Mouse (Mus musculus): ENCODE data around the gene Hoxb2. TPM values are rescaled to one million over a fixed set of nuclear protein-coding genes. Genes with fewer than 3 reads are reported as not detected.
A peak's percentile ranks its signal among the peaks of the same experiment; 100 is the strongest.

The Hoxb2 gene
- polyA plus RNA-seq, 1 experiment from 2014 or later, result 32.9 TPM

GRCm38 (mm10) chr11:96340698-96341365, 9.5 kb upstream of the Hoxb2 start:
- ATAC-seq (ENCODE audit: low FRiP score, low read depth), result peak; percentile 61
- Histone ChIP-seq H3K4me1 (replicated peaks) (peaks cover 56% of the 10 kb centered on the region), H3K9ac (peak overlapping the region; percentile 60)

GRCm38 (mm10) chr11:96341701-96342575, 8.4 kb upstream of the Hoxb2 start:
- peak overlapping the region; percentile 59 for H3K4me2 ChIP-seq
- peak overlapping the region; percentile 63 for H3K9ac ChIP-seq
- no peaks in the 10 kb centered on the region for H3K36me3 ChIP-seq
- peak overlapping the region; percentile 43 for H3K4me3 ChIP-seq
- H3K27ac ChIP-seq (replicated peaks), result peak overlapping the region; percentile 96
- H3K27me3 ChIP-seq, result peaks cover 34% of the 10 kb centered on the region
- H3K9me3 ChIP-seq, result no peaks in the 10 kb centered on the region
- WGBS, result under 1% methylated on average over 40 of the region's 40 CpGs
- H3K4me1 ChIP-seq (replicated peaks), result peaks cover 58% of the 10 kb centered on the region
- no peak for ATAC-seq (ENCODE audit: low FRiP score, low read depth)

More at GRCm38 (mm10) chr11:96340698-96341365, 9.5 kb upstream of the Hoxb2 start:
- no peaks in the 10 kb centered on the region for H3K36me3 ChIP-seq
- under 1% methylated on average over 29 of the region's 36 CpGs for WGBS
- H3K4me2 ChIP-seq, result peak overlapping the region; percentile 59
- H3K27ac ChIP-seq (replicated peaks), result peak overlapping the region; percentile 96
- peak overlapping the region; percentile 43 for H3K4me3 ChIP-seq
- H3K9me3 ChIP-seq, result no peaks in the 10 kb centered on the region
- H3K27me3 ChIP-seq, result peaks cover 37% of the 10 kb centered on the region

GRCm38 (mm10) chr11:96342576-96342930, 7.8 kb upstream of the Hoxb2 start:
- no peaks in the 10 kb centered on the region for H3K36me3 ChIP-seq
- peak overlapping the region; percentile 43 for H3K4me3 ChIP-seq
- H3K4me1 ChIP-seq (replicated peaks), result peaks cover 61% of the 10 kb centered on the region
- 4% methylated on average over 4 of the region's 4 CpGs for WGBS
- H3K27me3 ChIP-seq, result peaks cover 29% of the 10 kb centered on the region
- peak overlapping the region; percentile 59 for H3K4me2 ChIP-seq
- H3K27ac ChIP-seq (replicated peaks), result peak overlapping the region; percentile 96
- no peak for ATAC-seq (ENCODE audit: low FRiP score, low read depth)
- no peaks in the 10 kb centered on the region for H3K9me3 ChIP-seq
- peak overlapping the region; percentile 63 for H3K9ac ChIP-seq

- Histone ChIP-seq H3K4me3 (peak overlapping the region; percentile 43), H3K4me2 (peak overlapping the region; percentile 59), H3K4me1 (replicated peaks) (peaks cover 61% of the 10 kb centered on the region), H3K9ac (peak overlapping the region; percentile 63), H3K27me3 (peaks cover 25% of the 10 kb centered on the region), H3K36me3 (no peaks in the 10 kb centered on the region), H3K27ac (replicated peaks) (peak overlapping the region; percentile 96), H3K9me3 (no peaks in the 10 kb centered on the region)
- no peak for ATAC-seq (ENCODE audit: low FRiP score, low read depth)
- 7% methylated on average over 2 of the region's 2 CpGs for WGBS
Observed at GRCm38 (mm10) chr11:96343206-96343745, 7.0 kb upstream of the Hoxb2 start.

- H3K4me2 ChIP-seq, result peak overlapping the region; percentile 59
- peak overlapping the region; percentile 43 for H3K4me3 ChIP-seq
- peak overlapping the region; percentile 63 for H3K9ac ChIP-seq
- ATAC-seq (ENCODE audit: low FRiP score, low read depth), result no peak
- H3K27ac ChIP-seq (replicated peaks), result peak overlapping the region; percentile 96
- no peaks in the 10 kb centered on the region for H3K9me3 ChIP-seq
- WGBS, result 3% methylated on average over 38 of the region's 40 CpGs
- no peaks in the 10 kb centered on the region for H3K36me3 ChIP-seq
- peaks cover 59% of the 10 kb centered on the region for H3K4me1 ChIP-seq (replicated peaks)
- H3K27me3 ChIP-seq, result peaks cover 20% of the 10 kb centered on the region
Observed at GRCm38 (mm10) chr11:96344061-96344877, 6.1 kb upstream of the Hoxb2 start.

- Histone ChIP-seq H3K4me2 (peak overlapping the region; percentile 59), H3K27ac (replicated peaks) (peak overlapping the region; percentile 96), H3K4me3 (peak overlapping the region; percentile 43), H3K9me3 (no peaks in the 10 kb centered on the region), H3K9ac (peak overlapping the region; percentile 63), H3K27me3 (peaks cover 17% of the 10 kb centered on the region), H3K36me3 (no peaks in the 10 kb centered on the region), H3K4me1 (replicated peaks) (peaks cover 60% of the 10 kb centered on the region)
- 8% methylated on average over 6 of the region's 6 CpGs for WGBS
- no peak for ATAC-seq (ENCODE audit: low FRiP score, low read depth)
Observed at GRCm38 (mm10) chr11:96344878-96345159, 5.5 kb upstream of the Hoxb2 start.

- no peaks in the 10 kb centered on the region for H3K9me3 ChIP-seq
- peaks cover 60% of the 10 kb centered on the region for H3K4me1 ChIP-seq (replicated peaks)
- no peak for ATAC-seq (ENCODE audit: low FRiP score, low read depth)
- peak overlapping the region; percentile 96 for H3K27ac ChIP-seq (replicated peaks)
- 1% methylated on average over 39 of the region's 56 CpGs for WGBS
- peak overlapping the region; percentile 59 for H3K4me2 ChIP-seq
- H3K4me3 ChIP-seq, result peak overlapping the region; percentile 43
- H3K36me3 ChIP-seq, result no peaks in the 10 kb centered on the region
- peaks cover 17% of the 10 kb centered on the region for H3K27me3 ChIP-seq
- H3K9ac ChIP-seq, result peak overlapping the region; percentile 63
Observed at GRCm38 (mm10) chr11:96345220-96345892, 5.0 kb upstream of the Hoxb2 start.

GRCm38 (mm10) chr11:96345893-96346806, 4.2 kb upstream of the Hoxb2 start:
- Histone ChIP-seq H3K4me3 (peak overlapping the region; percentile 43), H3K9me3 (no peaks in the 10 kb centered on the region), H3K36me3 (no peaks in the 10 kb centered on the region), H3K4me1 (replicated peaks) (peaks cover 65% of the 10 kb centered on the region), H3K27me3 (peaks cover 21% of the 10 kb centered on the region), H3K4me2 (peak overlapping the region; percentile 59), H3K27ac (replicated peaks) (peak overlapping the region; percentile 96), H3K9ac (peak overlapping the region; percentile 63)
- 2% methylated on average over 43 of the region's 45 CpGs for WGBS
- peak; percentile 39; the same call in 1 of the 2 replicates for ATAC-seq (ENCODE audit: low FRiP score, low read depth)

- Histone ChIP-seq H3K4me2 (peak overlapping the region; percentile 59), H3K9me3 (no peaks in the 10 kb centered on the region), H3K27me3 (peaks cover 21% of the 10 kb centered on the region), H3K9ac (no peak overlapping the region), H3K4me1 (replicated peaks) (peaks cover 65% of the 10 kb centered on the region), H3K27ac (replicated peaks) (peak overlapping the region; percentile 96), H3K4me3 (peak overlapping the region; percentile 43; the same call in 1 of the 2 replicates), H3K36me3 (no peaks in the 10 kb centered on the region)
- no peak for ATAC-seq (ENCODE audit: low FRiP score, low read depth)
- 15% methylated on average over 5 of the region's 5 CpGs for WGBS
Observed at GRCm38 (mm10) chr11:96346916-96347520, 3.3 kb upstream of the Hoxb2 start.

- no peaks in the 10 kb centered on the region for H3K36me3 ChIP-seq
- peak overlapping the region; percentile 30; the same call in 1 of the 2 replicates for H3K9ac ChIP-seq
- H3K9me3 ChIP-seq, result no peaks in the 10 kb centered on the region
- peaks cover 65% of the 10 kb centered on the region for H3K4me1 ChIP-seq (replicated peaks)
- 10% methylated on average over 4 of the region's 4 CpGs for WGBS
- no peak for ATAC-seq (ENCODE audit: low FRiP score, low read depth)
- H3K4me2 ChIP-seq, result peak overlapping the region; percentile 60
- peaks cover 21% of the 10 kb centered on the region for H3K27me3 ChIP-seq
- no peak overlapping the region for H3K4me3 ChIP-seq
- H3K27ac ChIP-seq (replicated peaks), result peak overlapping the region; percentile 97
Observed at GRCm38 (mm10) chr11:96347717-96348116, 2.6 kb upstream of the Hoxb2 start.
